ENCODE assay signal across 27 mouse cellular contexts in genomic region chr1:65538509-65538908, GRCm38 (mm10).
"Had no signal": no experiment of that assay in that cellular context is flagged by ENCODE, and none has a peak within 500 bp of the region (broad histone marks: within the 10 kb centered on the region; RNA-seq: fewer than 3 reads in every experiment).

No protein-coding gene starts in this region.

- ATAC-seq: forebrain, embryonic 13.5 days; forebrain, embryonic 14.5 days; forebrain, embryonic 15.5 days; forebrain, embryonic 16.5 days; forebrain, postnatal 0 days had no signal

- H3K4me3 ChIP-seq: embryonic facial prominence, embryonic 10.5 days; embryonic facial prominence, embryonic 12.5 days; embryonic facial prominence, embryonic 13.5 days; embryonic facial prominence, embryonic 15.5 days; erythroblast, embryonic 14.5 days; forebrain, embryonic 10.5 days; forebrain, embryonic 12.5 days; forebrain, embryonic 13.5 days; forebrain, embryonic 15.5 days; gastrocnemius, adult 2 months; heart, adult 2 months had no signal

- DNase-seq: cerebellum, adult 8-10 months; cerebellum, adult 9-10 months; cerebellum, adult 9-11 months; cerebellum, postnatal 10 days; cerebellum, postnatal 14 days; cerebellum, postnatal 25 days; cerebellum, postnatal 36 days; embryo, embryonic 11 days; forebrain, postnatal 0 days; gastrocnemius, adult 2 months; gastrocnemius, postnatal 10 days; gastrocnemius, postnatal 14 days; gastrocnemius, postnatal 25 days; gastrocnemius, postnatal 36 days; heart, adult 18-20 months; heart, adult 2 months had no signal

- H3K27ac ChIP-seq: embryonic facial prominence, embryonic 10.5 days; embryonic facial prominence, embryonic 12.5 days; embryonic facial prominence, embryonic 13.5 days; embryonic facial prominence, embryonic 15.5 days; forebrain, embryonic 10.5 days; forebrain, embryonic 12.5 days; forebrain, embryonic 13.5 days; forebrain, embryonic 15.5 days; gastrocnemius, adult 2 months; heart, adult 2 months had no signal
